Mouse (Mus musculus) brain, embryonic 14.5 days (tissue): ENCODE data around the gene Fut4.

Source experiments
- CTCF ChIP-seq: fragments of 200-500 bp; IDR thresholded peaks from 2 replicates; pipeline ENCODE4 v1.5.1; 2012; ENCODE audit warnings: inconsistent platforms, mild to moderate bottlenecking, moderate library complexity, borderline replicate concordance; ENCODE audit not compliant: insufficient read depth, insufficient read length; ENCODE audit errors: extremely low read depth
- POLR2A ChIP-seq: fragments of 200-500 bp; IDR thresholded peaks from 2 replicates; pipeline ENCODE4 v1.6.1; 2012; ENCODE audit warnings: mild to moderate bottlenecking, inconsistent platforms, borderline replicate concordance; ENCODE audit not compliant: poor library complexity, insufficient read depth, insufficient read length, severe bottlenecking; ENCODE audit errors: extremely low read depth

GRCm38 (mm10) chr9:14698582-14699287 lies 53.5 kb downstream of the Fut4 start:
- TF ChIP-seq CTCF (peak; percentile 95; the same call in 1 of the 2 replicates), POLR2A (no peak)
